Mouse (Mus musculus): ENCODE data around the gene Swi5.

Swi5 gene

DNA sequence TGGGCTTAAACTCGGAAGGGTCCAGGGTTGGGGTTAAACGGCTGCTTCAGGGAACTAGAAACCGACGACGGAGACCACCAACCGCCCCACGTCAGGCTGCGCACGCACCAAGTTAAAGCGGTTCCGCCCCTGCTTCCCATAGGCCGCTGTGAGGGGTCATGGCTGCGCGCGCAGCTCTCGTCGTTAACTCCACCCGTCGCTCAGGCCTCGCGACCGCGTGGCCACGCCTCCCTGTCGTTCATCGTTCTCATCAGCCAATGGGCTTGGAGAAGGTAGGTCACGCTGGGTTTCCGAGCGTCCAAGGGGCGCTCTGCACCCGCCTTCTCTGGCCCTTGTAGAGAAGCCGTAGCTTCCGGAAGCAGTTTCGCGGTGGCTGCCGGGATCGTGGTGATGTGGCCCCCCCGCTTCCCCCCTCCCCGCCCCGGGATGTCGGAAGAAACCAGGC is at the start of gene Swi5:
Gene Swi5, minus strand, starts transcription at position 153 of the 445 bp plus-strand sequence.
- DNase-seq: peak; percentile 99 to 100

DNA sequence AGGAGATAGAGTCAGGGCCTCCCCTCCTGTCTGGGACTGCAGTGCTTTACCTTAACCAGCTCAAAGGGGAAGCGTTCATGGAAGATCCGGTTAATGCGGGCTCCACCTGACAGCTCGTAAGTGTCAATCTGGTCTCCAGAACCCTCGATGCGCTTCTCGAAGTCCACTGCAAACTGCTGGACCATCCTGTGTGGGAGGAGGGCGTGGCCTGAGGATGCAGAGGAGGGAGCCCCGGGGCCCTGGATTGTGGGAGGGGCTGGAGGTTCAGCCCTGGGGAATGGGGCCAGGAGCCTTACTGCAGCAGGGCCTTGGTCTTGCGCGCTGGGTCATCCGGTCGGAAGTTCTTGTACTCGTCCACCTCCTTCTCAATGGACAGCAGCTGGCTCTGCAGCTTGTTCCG is 48.0 kb upstream of the Swi5 start:
- DNase-seq: peak in 1 of 2 experiments; percentile 35

DNA sequence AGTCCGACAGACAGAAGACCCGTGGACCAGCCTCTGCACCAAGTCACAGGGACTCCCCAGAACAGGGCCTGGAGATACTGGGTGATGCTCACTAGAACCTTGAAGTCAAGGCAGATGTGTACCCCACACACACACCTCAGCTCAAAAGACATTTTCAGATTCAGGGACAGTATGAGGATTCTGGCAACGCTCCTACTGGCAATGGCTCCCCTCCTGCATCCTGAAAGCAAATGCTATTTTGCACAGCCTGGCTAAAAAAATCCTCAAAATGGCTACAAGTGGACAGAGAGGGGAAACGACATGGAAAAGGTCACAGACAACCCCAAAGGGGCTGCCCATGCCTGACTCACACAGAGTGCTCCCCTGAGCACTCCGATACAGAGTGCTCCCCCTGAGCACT is 44.3 kb upstream of the Swi5 start:
- no peak for DNase-seq

DNA sequence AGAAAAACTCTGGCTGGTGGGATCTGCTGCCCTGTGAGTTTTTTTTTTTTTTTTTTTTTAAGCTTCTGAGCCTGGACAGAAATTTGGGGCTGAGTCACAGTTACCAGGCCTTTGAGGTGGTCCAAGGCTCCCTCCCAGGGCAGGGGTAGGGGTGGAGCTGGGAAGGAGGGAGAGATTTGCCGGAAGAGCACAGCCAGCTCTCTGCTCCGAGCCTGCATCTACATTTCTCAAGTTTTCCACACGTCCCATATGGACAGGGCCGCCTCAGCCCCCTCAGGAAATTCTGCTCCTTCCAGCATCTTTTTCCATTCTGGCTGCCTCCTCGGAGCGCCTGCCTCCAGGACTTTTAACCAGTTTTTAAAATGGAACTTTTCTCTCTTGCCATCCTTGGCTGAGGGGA is 41.7 kb upstream of the Swi5 start:
- DNase-seq: no peak

DNA sequence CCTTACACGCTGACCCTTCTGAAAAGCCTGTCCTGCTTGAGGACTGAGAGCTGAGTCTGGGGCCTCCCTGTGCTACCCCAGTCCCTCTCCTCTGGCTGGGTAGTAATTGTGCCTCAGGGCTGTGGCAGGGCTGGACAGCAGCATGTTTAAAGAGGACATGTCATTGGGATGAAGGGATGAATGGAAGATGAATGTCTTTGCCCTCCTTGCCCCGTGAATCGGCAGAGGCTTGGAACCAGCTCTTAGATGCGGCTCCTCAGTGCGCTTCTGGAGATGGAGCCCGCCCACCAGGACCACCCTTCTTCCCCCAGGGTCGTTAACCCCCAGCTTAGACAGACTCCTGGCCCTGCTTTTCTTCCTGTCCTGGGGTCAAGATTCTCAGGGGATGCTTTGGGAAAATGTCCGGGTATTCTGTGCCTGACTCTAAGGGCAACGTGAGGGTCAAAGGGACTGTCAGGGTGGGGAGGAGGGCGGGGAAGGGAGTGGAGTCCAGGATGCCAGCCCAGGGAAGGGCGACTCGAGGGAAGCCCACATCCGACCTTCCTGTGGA is 41.1 kb upstream of the Swi5 start:
- no peak for DNase-seq

DNA sequence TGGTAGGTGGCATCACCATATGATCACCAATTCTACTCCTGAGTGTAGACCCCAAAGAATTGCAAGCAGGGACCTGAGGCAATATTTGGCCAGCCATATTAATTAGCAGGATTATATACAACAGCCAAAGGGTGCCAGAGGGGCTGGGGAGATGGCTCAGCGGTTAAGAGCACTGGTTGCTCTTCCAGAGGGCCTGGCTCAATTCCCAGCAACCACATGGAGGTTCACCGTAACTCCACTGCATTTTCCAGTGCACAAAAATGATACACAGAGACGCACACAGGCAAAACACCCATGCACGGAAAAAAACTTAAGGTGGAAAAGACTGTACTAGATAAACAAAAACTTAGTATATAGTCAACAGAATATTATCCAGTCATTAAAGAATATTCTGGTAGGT is 39.3 kb upstream of the Swi5 start:
- no peak for DNase-seq

DNA sequence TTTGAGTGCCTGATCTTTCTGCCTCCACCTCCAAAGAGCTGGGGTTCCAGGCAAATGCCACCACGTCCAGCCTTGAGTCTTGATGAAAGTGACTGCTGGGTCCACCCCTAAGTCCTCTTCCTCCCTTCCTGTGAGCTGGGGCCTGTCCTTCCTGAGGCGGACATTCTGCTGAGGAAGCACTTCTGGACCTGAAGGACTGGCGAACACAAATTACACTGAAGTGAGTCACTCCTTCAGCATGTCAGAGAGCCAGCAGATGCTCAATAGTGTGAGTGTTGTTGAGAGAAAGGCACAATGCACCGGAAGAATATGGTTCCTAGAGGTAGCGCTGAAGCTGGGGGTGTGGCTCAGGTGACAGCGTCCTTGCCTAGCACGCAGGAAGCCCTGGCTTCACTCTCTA is 37.5 kb upstream of the Swi5 start:
- no peak for DNase-seq

DNA sequence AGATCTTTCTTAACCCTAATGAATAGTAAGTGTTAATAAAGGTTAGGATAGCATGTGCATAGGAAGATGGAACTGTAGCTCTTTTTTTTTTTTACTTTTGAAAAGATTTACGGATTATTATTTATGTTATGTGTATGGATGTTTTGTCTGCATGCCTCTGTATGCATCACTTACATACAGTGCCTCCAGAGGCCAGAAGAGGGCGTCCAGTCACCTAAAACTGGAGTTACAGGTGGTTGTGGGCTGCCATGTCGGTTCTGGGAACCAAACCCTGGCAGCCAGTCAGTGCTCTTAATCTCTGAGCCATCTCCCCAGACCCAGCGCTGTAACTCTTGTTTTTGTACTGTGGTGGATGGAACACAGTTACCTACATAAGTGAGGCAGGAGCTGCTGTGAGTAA is 36.4 kb upstream of the Swi5 start:
- no peak for DNase-seq

DNA sequence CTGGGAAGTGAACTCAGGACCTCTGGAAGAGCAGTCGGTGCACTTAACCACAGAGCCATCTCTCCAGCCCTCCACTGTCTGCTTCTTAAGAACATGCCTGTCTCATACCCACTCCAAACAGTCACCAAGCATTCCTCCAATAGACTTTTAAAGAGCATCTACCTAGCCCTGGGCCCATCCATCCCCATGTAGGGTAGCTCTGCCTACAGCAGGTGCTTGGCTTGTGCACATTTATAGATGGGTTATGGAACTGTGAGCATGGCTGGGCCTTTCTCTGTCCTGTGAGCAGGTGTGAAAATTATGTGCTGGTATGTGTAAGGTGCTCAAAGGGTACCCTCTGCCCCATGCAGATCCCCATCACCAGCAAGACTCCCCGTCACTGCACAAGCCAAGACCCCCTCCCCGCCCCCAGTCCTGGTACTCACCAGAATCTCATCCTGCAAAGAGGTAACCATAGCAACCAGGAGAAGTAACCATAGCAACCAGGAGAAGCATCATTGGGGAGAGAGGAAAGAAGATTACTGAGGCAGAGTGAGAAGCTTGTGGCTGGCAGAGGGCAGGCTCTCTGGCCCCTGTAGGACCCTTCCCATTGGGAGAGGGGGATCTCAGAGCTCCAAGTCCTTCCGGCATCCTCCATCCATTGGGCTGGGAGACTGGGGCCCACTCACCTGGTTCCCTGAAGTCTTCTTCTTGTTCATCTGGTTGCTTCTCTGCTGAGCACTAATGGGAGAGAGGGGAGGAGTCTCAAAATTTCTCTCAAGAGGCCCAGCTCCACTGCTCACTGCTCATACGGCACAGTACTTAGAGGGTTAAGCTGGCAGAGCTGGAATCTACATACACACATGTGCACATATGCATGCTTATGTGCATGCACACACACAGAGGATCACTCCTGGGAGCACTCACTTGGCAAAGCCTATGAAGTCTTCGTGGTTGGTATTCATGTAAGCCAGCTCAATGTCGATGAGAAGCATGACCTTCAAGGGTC is 35.2 kb upstream of the Swi5 start:
- DNase-seq: no peak

DNA sequence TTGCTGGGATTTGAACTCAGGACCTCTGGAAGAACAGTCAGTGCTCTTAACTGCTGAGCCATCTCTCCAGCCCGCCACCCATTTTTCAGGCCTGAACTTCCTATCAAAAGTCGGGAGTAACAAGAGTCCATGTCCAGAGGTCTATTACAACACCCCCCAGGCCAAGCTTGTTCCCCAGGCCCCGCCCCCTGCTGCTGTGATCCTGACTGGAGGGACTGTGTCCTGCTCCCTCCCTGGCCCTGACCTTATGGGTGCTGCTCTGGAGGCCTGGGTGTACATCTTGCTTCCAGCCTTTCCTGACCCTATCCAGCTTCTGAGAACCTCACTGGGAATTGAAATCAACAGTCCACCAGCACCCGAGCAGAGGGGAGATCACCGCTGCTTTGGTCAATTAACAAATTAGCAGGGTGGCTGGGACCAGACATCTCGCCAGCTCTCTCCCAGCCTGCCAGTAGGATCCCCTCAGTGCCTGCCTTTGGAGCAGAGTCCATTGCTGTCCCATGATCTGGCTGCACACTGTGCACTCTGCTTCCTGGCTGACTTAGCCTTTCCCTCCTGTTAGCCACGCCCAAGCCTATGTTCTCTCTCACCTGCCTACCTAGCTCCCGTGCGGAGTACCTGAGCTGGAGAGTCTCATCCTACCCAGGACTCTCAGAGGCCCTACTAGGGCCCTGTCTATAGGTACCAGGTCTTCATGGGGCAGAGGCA is 33.9 kb upstream of the Swi5 start:
- no peak for DNase-seq

DNA sequence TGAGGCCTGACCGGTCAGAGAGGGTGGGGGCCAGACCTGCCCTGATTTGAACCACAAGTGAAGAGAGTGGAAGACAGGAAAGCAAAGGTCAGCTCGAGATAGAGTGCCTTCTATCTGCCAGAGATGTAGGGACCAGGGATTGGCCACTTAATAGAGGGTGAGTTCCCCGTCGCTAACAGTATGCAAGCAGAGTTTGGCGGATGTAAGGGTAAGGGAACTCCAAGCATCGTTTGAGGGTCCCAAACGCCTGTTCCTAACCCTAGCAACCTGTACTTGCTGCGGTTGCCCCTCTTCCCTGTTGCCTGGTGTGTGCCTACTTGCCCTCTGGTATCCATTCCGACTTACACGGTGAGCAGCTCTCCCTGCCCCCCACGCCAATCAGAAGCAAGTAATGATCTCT is 32.8 kb upstream of the Swi5 start:
- no peak for DNase-seq

DNA sequence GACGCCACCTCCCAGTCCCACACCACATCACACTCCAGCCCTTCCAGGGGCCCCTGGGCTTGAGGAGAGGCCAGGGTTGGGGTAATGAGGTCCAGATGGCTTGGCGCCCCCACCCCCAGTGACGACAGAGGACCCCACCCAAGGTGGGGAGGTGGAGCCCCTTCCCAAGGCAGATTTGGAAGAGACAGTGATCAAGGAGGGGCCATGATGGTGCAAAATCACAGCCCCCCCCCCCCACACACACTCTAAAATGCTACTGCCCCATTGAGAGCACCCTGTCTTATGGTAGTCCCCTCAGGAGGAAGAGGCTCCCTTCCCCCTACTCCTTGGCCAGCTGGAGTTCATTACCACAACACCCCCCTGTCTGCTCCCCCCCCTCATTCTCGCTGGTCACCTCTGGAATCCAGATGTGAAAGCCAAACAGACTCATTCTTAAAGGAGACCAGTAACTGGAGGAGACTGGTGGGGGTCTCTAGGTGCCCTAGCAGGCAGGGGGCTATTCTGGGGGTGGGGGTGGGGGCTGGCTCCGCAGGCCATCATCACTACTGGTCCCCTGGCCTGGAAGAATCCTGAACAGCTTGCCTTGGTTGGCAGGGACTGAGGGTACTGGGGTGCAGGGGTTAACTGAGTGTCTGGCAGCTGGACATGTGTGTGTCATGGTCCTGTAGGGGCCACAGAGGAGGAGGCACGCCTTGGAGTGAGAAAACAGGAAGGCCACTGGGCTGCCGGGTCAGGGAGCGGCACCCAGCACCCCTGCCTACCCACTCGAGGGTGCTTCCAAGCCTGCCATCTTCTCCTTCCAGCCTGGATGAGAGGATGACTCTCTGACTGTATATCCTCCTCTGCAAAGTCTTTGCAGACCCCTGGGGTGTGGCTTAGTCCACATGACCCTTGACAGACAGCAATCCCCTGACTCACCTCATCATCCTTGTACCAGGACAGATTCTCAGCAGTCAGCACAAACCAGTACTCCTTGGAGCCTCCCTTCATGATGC is 32.0 kb upstream of the Swi5 start:
- no peak for DNase-seq

DNA sequence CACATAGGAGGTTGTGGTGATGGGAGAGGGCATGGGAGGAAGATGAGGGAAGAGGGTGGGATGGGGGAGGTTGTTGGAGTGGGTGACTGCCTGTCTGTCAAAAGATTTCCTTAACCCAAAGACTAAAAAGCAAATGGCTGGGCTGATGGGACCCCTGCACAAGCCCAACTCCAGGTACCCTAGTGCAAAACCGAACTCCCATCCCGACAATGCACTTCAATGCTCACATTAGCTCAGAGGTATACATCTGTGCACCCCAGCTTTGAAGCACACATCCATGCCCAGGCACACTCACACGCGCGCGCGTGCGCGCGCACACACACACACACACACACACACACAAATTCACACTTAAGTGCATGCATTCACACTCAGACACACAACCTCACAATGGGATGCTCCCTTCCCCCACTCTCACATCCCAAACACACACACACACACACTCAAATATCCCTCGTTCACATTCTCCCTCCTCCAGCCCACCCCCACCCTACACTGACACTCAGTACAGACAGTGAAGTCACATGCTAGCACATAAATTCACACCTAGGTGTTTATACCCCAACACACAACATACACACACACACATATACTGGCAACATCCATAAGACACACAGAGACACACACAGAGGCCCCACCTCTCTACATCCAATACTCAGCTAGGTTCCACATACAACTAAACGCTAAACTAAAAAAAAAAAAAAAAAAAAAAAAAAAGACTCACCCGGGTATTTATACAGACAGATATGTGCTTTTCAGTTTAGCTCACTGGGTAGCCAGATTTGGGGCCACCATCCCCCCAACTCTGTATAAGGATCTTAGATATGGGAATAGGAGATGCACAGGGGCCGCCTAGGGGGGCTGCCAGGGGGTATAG is 31.1 kb upstream of the Swi5 start:
- no peak for DNase-seq

DNA sequence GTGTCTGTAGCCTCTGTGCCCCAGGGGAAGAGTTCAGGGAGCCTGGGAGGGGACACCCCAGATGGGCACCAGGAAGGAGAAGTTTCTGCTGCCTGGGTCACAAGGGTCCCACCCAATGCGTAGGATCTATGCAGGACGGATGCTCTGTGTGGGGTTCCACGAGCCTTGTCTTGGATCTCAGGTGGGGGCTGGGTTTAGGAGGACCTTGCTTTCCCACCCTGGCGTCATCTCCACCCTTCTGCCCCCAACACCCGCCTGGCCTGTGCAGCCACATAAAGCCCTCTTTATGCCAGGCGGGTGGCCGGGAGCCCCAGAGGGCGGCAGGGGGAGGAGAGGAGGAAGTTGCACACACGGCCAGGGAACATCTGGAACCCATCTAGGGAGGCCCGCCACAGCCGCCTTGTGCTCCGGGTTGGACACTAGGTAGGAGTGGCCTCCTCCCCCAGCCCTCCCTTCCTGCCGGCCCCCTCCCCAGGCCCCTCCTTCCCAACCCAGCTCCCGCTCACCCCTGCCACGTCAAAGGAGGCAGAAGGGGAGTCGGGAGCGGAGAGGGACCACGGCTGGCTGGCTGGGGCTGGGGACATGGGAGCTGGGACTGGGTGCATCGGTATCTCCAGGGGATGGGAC is 30.0 kb upstream of the Swi5 start:
- peak in 1 of 2 experiments; percentile 31 for DNase-seq

DNA sequence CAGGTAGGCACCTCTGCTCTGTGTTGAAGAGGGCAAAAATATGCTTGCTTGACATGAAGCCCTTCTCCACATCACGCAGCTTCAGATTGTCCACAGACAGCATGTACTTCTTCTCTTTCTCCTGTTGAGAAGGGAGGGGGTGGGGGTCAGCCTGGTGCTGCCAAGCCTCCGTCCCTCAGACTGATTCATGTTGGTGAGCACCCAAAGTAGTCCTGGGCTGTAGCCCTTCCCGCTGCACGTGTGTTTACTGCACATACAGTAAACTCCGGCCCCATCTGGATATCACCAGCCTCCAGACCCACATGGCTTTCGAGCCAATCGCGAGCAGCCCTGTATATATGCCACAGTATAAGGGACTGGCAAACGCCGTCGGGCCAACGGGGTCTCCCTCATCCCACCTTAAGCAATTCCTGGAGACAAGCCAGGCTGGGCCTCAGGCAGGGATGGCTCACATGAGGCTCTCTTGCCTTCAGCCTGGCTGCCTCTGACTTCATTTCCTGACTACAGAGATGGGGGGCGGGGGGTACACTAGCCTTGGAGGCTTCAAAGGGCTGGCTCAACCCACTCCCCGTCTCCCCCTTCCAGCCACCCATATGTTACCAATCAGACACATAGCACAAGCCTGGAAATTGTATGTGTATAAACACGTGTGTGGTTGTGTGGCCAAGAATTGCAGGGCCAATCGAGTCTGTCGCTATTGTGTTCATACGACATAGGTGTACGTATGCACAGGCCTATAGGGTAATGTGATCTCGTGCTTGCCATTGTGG is 29.2 kb upstream of the Swi5 start:
- DNase-seq: peak in 1 of 2 experiments; percentile 40

DNA sequence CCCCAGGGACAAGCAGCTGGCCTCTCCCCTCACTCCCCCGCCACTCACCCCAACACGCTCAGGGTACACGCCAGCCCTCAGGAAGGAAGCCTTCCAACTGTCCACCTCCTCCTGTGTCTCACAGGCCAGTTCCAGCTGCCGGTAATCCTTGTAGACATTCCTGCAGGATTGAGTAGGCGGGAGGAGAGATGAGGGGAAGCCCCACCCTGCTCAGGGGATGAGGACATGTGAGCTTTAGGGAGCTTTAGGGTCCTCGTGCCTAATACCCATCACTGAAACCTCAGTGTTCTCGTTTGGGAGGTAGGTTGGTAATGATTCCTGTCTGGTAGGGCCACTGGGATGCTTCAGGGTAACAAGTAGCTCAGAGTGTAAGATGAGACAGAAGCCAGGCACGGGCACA is 27.9 kb upstream of the Swi5 start:
- DNase-seq: peak in 1 of 2 experiments; percentile 19

DNA sequence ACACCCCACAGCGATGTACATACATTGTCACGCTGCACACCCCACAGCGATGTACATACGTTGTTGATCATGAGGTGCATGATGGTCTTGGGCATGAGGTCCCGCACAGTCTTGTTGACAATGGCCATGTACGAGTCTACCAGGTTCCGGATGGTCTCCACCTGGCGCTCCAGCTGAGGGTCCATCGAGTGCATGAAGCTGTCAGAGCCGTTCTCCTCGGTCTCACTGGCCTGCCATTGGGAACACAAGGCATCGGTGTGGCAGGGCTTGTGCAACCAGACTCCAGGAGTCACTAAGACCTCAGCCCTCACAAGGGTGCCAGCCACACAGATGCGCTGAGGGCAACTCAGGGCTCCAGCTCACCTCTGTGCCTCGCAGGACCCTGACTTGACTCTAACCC is 27.0 kb upstream of the Swi5 start:
- peak; percentile 20 to 23 for DNase-seq

DNA sequence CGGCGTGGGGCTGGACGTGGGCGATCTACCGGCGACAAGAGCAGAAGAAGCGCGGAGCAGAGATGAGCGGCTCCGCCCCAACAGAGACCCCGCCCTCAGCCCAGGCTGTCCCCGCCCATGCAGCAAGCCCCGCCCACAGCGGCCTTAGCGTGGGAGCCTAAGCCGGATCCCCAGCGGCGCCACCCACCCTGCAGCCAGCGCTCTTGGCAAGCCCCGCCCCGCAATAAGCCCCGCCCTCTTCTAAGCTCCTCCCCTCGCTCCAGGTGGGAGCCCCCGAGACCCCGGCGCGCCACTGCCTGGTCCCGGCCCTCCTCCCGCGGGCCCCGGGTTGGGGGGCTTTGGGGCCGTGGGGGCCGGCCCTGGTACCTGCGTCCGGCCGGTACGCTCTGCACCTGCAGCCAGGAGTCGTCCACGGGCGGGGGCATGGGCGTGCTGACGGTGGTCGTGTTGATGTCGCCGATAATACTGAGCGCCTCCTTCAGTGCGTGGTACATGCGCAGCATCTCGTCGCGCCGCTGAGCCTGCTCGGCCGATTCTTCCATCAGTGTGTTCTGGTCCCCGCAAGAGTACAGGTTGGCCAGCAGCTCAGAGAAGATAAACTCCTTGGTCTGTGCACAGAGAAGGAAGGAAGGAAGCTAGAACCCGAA is 24.6 kb upstream of the Swi5 start:
- DNase-seq: peak; percentile 58 to 79

Measured in cerebellum, postnatal 25 days (tissue).